Mouse (Mus musculus) heart, adult 2 months (tissue): ENCODE results near the gene Tia1.

ENCODE experiments used
- CTCF ChIP-seq: fragments of 200-600 bp; IDR thresholded peaks from 2 replicates; pipeline ENCODE4 v1.8.1; 2022; ENCODE audit warnings: antibody characterized with exemption, mild to moderate bottlenecking, moderate library complexity
- EP300 ChIP-seq: fragments of 200-500 bp; IDR thresholded peaks from 2 replicates; pipeline ENCODE4 v1.6.1; 2011; ENCODE audit warnings: low read depth, low read length, control low read depth; ENCODE audit not compliant: insufficient read depth

DNA sequence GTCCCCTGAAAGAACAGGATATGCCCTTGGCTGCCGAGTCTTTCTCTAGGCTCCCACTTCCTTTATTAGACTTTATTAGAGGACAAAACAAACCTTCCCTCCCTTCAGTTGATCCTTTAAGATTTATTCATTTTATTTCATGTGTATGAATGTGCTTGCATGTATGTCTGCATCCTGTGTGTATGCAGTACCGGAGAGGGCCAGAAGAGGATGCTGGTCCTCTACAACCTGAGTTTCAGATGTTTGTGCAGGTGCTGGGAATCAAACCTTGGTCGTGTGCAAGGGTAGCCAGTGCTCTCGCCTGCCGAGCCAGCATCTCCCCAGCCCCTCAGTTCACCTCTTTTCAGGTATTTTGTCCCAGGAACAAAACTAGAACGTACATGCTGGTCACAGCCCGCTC lies 42.6 kb upstream of the Tia1 start:
- 0 out of 2 replicates have a peak, but pooled peaks have one; percentile 1 for TF ChIP-seq CTCF
- TF ChIP-seq EP300, result no peak
